Mouse (Mus musculus): Measurements from ENCODE around the gene Otos. TPM values are rescaled to one million over a fixed set of nuclear protein-coding genes. Genes with fewer than 3 reads are reported as not detected.

The Otos gene
- polyA plus RNA-seq, 2 experiments: 0.10 to 0.18 TPM

- DNase-seq (ENCODE audit: low read depth in 3 of 3, low spot score in 3 of 3): no peak
- 68% methylated on average over 8 of the region's 8 CpGs for WGBS (ENCODE audit: insufficient replicate concordance)
- no peak overlapping the region for H3K4me2 ChIP-seq (ENCODE audit: low read depth)
- ATAC-seq (ENCODE audit: insufficient read depth): no peak
- no peaks in the 10 kb centered on the region for H3K36me3 ChIP-seq (replicated peaks; ENCODE audit: control insufficient read depth, insufficient read depth, low read depth)
- H3K4me3 ChIP-seq (ENCODE audit: insufficient read depth in 1 of 2, low read depth in 2 of 2, low read length in 2 of 2): no peak overlapping the region
- H3K27me3 ChIP-seq (ENCODE audit: control insufficient read depth, insufficient read depth, low read length): no peaks in the 10 kb centered on the region
- no peaks in the 10 kb centered on the region for H3K9me3 ChIP-seq (ENCODE audit: control insufficient read depth, low read length)
- H3K27ac ChIP-seq: no peak overlapping the region
- no peaks in the 10 kb centered on the region for H3K4me1 ChIP-seq (replicated peaks; ENCODE audit: control insufficient read depth in 2 of 2, insufficient read depth in 2 of 2, low read length in 1 of 2)
- H3K9ac ChIP-seq (replicated peaks): no peak overlapping the region
- TF ChIP-seq CTCF (IDR thresholded peaks at IDR 0.05; ENCODE audit: low read depth) (no peak), EP300 (IDR thresholded peaks at IDR 0.05; ENCODE audit: low read depth) (no peak)
These were observed 14.9 kb downstream of the Otos start for GRCm38 (mm10) chr1:92633726-92634125.

- Histone ChIP-seq H3K4me1 (replicated peaks; ENCODE audit: control insufficient read depth in 2 of 2, insufficient read depth in 2 of 2, low read length in 1 of 2) (no peaks in the 10 kb centered on the region), H3K36me3 (replicated peaks; ENCODE audit: control insufficient read depth, insufficient read depth, low read depth) (no peaks in the 10 kb centered on the region), H3K4me3 (ENCODE audit: insufficient read depth in 1 of 2, low read depth in 2 of 2, low read length in 2 of 2) (no peak overlapping the region), H3K27me3 (ENCODE audit: control insufficient read depth, insufficient read depth, low read length) (no peaks in the 10 kb centered on the region), H3K4me2 (ENCODE audit: low read depth) (no peak overlapping the region), H3K9me3 (ENCODE audit: control insufficient read depth, low read length) (no peaks in the 10 kb centered on the region), H3K27ac (no peak overlapping the region), H3K9ac (replicated peaks) (no peak overlapping the region)
- 47% methylated on average over 6 of the region's 6 CpGs for WGBS (ENCODE audit: insufficient replicate concordance)
- no peak for DNase-seq (ENCODE audit: low read depth in 3 of 3, low spot score in 3 of 3)
- ATAC-seq (ENCODE audit: insufficient read depth): no peak
- TF ChIP-seq CTCF (IDR thresholded peaks at IDR 0.05; ENCODE audit: low read depth): no peak
- TF ChIP-seq EP300 (IDR thresholded peaks at IDR 0.05; ENCODE audit: low read depth): no peak
These were observed 15.7 kb downstream of the Otos start for GRCm38 (mm10) chr1:92632948-92633347.

GRCm38 (mm10) chr1:92632196-92632595 is 16.4 kb downstream of the Otos start:
- no peak for TF ChIP-seq EP300 (IDR thresholded peaks at IDR 0.05; ENCODE audit: low read depth)
- no peak for TF ChIP-seq CTCF (IDR thresholded peaks at IDR 0.05; ENCODE audit: low read depth)
- Histone ChIP-seq H3K36me3 (replicated peaks; ENCODE audit: control insufficient read depth, insufficient read depth, low read depth) (no peaks in the 10 kb centered on the region), H3K27me3 (ENCODE audit: control insufficient read depth, insufficient read depth, low read length) (no peaks in the 10 kb centered on the region), H3K4me3 (ENCODE audit: insufficient read depth in 1 of 2, low read depth in 2 of 2, low read length in 2 of 2) (no peak overlapping the region), H3K27ac (no peak overlapping the region), H3K9ac (replicated peaks) (no peak overlapping the region), H3K4me2 (ENCODE audit: low read depth) (no peak overlapping the region), H3K4me1 (replicated peaks; ENCODE audit: control insufficient read depth in 2 of 2, insufficient read depth in 2 of 2, low read length in 1 of 2) (no peaks in the 10 kb centered on the region), H3K9me3 (ENCODE audit: control insufficient read depth, low read length) (no peaks in the 10 kb centered on the region)
- ATAC-seq (ENCODE audit: insufficient read depth) (no peak), DNase-seq (ENCODE audit: low read depth in 3 of 3, low spot score in 3 of 3) (no peak)
- WGBS (ENCODE audit: insufficient replicate concordance): 58% methylated on average over 5 of the region's 5 CpGs

- no peaks in the 10 kb centered on the region for H3K4me1 ChIP-seq (replicated peaks; ENCODE audit: control insufficient read depth in 2 of 2, insufficient read depth in 2 of 2, low read length in 1 of 2)
- no peak overlapping the region for H3K9ac ChIP-seq (replicated peaks)
- no peaks in the 10 kb centered on the region for H3K9me3 ChIP-seq (ENCODE audit: control insufficient read depth, low read length)
- no peak for ATAC-seq (ENCODE audit: insufficient read depth)
- H3K27me3 ChIP-seq (ENCODE audit: control insufficient read depth, insufficient read depth, low read length): no peaks in the 10 kb centered on the region
- TF ChIP-seq CTCF (IDR thresholded peaks at IDR 0.05; ENCODE audit: low read depth) (no peak), EP300 (IDR thresholded peaks at IDR 0.05; ENCODE audit: low read depth) (no peak)
- no peak overlapping the region for H3K27ac ChIP-seq
- no peaks in the 10 kb centered on the region for H3K36me3 ChIP-seq (replicated peaks; ENCODE audit: control insufficient read depth, insufficient read depth, low read depth)
- H3K4me2 ChIP-seq (ENCODE audit: low read depth): no peak overlapping the region
- no peak overlapping the region for H3K4me3 ChIP-seq (ENCODE audit: insufficient read depth in 1 of 2, low read depth in 2 of 2, low read length in 2 of 2)
- 35% methylated on average over 4 of the region's 4 CpGs for WGBS (ENCODE audit: insufficient replicate concordance)
- no peak for DNase-seq (ENCODE audit: low read depth in 3 of 3, low spot score in 3 of 3)
These were observed 20.4 kb downstream of the Otos start for GRCm38 (mm10) chr1:92628227-92628626.

- H3K4me3 ChIP-seq (ENCODE audit: insufficient read depth in 1 of 2, low read depth in 2 of 2, low read length in 2 of 2): no peak overlapping the region
- no peaks in the 10 kb centered on the region for H3K4me1 ChIP-seq (replicated peaks; ENCODE audit: control insufficient read depth in 2 of 2, insufficient read depth in 2 of 2, low read length in 1 of 2)
- no peaks in the 10 kb centered on the region for H3K9me3 ChIP-seq (ENCODE audit: control insufficient read depth, low read length)
- ATAC-seq (ENCODE audit: insufficient read depth): no peak
- no peak for DNase-seq (ENCODE audit: low read depth in 3 of 3, low spot score in 3 of 3)
- TF ChIP-seq CTCF (IDR thresholded peaks at IDR 0.05; ENCODE audit: low read depth) (no peak), EP300 (IDR thresholded peaks at IDR 0.05; ENCODE audit: low read depth) (no peak)
- H3K9ac ChIP-seq (replicated peaks): no peak overlapping the region
- H3K27ac ChIP-seq: no peak overlapping the region
- H3K27me3 ChIP-seq (ENCODE audit: control insufficient read depth, insufficient read depth, low read length): no peaks in the 10 kb centered on the region
- H3K4me2 ChIP-seq (ENCODE audit: low read depth): no peak overlapping the region
- WGBS (ENCODE audit: insufficient replicate concordance): 47% methylated on average over 4 of the region's 4 CpGs
- H3K36me3 ChIP-seq (replicated peaks; ENCODE audit: control insufficient read depth, insufficient read depth, low read depth): no peaks in the 10 kb centered on the region
These were observed 30.3 kb downstream of the Otos start for GRCm38 (mm10) chr1:92618360-92618759.
